Mouse (Mus musculus): Measurements from ENCODE around the gene Grhl3. TPM values are rescaled to one million over a fixed set of nuclear protein-coding genes. Genes with fewer than 3 reads are reported as not detected.

Gene Grhl3
- total RNA-seq, 1 experiment from 2014 or later, result not detected

DNA sequence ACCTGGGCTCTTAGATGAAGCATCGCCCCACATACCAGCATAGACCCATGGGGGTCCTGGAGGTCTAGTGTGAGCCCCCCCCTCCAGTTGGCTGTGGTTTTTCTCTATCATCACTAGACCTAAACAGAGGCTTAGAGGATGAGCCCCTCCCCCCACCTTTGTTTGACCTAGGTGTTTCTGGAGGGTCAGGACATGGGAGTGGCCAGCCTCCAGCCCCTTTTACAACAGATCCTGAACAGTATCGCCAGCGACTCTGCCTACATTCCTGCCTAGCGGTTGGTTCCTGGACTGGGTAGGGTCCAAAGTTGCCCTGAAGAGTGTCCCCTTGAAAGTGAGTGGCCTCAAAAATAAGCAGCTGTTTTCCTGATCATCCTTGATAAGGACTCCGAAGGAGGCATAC is 5.1 kb upstream of the Grhl3 start:
- ATAC-seq (replicated peaks; ENCODE audit: low read depth, poor library complexity, severe bottlenecking), result no peak

DNA sequence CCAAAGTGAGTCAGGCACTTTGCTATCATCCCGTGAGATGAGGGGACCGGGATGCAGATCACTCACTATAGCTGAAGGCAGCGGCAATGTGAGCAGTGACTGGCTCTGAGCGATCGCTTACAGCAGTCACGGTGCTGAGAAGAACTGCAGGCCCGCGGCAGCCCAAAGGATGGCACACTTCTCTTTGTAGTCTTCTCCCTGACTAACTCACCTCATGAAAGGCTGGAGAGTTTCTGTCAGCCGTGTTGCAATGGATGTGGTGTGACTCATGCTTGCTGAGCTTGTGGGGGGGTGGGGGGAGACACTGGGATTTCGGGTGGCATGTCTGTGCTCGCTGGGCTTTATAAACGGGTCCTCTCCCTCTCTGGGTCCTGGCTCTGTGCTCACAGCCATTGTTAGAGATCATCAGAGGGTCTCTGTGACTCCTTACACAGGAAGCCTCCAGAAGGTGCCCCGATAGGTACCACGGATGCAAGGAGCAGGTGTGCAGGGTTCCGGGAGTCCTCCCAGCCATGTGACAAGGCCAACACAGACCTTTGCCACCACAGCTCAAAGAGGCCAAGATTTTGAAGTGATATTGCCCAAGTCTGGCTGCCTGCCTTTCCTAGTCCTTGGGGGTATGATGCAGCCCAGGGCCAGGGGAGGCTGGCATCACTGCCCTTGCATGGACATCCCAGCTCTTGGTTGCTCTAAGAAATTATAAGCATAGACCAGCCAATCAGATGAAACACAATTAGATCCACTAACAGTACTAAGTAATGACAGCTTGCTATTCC is 2.1 kb upstream of the Grhl3 start:
- no peak for ATAC-seq (replicated peaks; ENCODE audit: low read depth, poor library complexity, severe bottlenecking)

DNA sequence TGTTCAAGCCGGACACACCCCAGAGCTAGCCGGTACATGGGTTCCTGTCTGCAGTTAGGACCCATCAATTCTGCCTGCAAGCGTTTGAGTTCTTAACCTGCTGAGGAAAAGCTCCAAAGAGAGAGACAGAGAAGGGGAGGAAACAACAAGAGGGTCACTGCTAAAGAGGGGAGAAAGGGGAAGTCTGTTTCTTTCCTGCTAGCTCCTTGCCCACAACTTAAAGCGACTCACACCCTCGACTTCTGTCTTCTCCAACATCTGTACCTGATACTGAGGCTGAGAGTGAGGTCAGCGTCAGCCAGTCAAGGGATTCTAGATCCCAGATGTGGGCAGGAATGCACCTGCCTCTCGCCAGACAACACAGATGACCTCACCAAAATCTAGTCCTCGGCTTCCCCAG is 1.2 kb downstream of the Grhl3 start:
- ATAC-seq (replicated peaks; ENCODE audit: low read depth, poor library complexity, severe bottlenecking), result peak; percentile 34

DNA sequence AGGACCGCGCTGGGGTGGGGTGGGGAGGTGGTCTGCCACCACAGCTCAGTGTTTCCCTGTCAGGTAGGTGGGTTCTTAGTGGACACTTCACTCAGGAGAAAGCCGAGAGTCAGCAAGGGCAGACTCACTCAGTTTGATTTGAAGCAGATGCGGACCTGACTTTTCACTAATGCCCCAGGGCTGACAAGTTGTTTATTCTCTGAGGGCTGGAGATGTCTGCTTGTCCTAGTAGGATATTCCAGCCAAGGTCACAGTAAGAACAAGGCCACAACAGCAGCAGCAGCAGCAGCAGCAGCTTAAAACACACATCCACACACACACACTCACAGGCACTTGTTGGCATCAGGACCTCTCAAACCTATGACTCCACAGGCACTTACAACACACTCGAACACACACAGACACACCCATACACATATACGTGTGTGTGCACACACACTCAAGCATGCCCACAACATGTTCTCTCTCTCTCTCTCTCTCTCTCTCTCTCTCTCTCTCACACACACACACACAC is 2.3 kb downstream of the Grhl3 start:
- no peak for ATAC-seq (replicated peaks; ENCODE audit: low read depth, poor library complexity, severe bottlenecking)

DNA sequence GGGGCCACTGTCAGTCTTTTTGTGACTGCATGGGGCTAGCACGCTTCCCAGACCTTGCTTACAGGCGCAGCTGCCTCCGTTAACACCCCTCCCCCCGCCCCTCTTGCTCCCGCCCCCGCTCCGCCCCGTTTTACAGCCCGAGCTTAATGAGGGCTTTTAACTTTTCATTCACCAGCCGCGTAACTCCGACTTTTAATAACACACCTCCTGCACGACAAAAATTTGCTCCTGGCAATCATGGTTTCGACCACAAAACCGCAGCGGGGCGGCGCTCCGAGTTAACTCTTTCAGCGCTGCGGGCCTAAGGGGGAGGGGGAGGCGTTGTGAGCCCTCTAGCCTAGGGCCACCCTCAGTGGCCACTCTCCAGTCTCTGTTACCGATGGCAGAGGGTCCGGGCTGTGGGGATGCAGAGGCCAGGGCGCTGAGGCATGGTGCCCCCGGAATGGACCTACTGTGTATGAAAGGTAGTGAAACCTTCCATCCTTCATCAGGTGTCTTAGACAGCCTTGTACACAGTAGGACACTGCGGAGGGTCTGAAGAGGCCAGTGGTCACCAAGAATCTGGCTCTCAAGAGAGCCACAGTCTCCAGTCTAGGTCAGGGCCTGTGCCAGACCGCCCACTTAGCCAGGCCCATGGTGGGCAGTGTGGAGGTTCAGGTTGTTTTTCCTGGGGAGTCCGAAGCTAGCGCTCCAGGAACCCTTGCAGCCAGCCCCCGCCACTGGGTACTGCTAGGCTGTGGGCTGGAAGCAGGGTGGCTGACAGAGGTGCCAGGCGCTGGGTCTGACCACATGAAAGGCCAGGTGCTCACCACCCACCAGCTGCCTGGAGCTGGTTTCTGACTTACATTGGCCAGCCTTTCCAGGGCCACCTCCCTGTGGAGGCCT is 3.0 kb downstream of the Grhl3 start:
- peak; percentile 20 for ATAC-seq (replicated peaks; ENCODE audit: low read depth, poor library complexity, severe bottlenecking)

DNA sequence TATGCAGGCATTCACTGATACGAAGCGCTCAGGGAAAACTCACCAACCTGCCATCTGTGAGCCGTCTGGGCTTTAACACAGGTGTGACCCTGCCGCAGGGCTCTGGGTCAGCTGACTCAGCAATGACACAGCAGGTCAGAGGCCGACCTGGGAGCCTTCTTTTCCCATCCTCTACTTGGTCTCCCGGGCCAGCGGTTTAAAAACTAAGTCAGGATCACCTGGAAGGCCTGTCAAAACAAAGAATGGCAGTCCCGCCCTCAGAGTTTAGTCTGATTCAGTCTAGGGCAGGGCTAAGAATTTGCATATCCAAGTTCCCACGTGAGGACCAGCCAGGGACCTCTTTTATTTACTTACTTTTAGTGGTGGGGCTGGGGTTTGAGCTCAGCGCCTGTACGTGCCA is 4.2 kb downstream of the Grhl3 start:
- ATAC-seq (replicated peaks; ENCODE audit: low read depth, poor library complexity, severe bottlenecking), result no peak

DNA sequence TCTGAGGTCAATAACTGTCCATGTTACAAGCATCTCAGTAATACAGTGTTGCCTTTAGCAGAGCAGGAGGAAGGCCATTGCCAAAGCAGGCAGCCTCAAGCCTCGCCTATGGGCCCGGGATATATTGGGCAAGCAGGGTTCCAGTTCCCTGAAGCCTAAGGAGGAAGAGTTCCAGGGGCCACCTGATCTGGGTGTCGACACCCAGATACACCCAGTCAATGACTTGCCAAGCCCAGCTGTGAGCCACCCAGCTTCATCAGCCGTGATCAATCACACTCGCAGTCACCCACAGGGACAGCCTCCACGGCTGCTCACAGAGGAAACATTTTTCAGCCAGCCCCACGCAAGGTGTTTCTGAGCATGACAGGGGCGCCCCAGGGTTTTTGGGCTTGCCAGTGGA is 5.9 kb downstream of the Grhl3 start:
- no peak for ATAC-seq (replicated peaks; ENCODE audit: low read depth, poor library complexity, severe bottlenecking)

DNA sequence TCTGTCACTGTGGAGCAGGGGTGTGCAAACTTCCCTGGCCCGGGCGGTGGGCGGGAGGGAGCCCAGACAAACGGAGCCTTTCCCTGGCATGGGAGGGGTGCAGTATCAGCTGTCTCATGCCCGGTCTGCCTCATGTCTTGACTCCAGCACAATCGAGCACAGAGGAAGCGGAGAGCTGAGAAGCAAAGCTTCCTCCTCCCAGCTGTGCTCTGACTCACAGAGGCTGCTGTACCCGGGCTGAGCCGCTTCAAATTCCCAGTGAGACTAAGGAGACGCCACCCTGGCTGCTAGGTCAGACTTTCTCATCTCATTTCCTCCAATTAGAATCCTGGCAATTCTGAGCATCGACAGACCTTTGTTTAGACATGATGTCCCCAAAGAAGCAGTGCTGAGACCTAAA is 6.4 kb downstream of the Grhl3 start:
- ATAC-seq (replicated peaks; ENCODE audit: low read depth, poor library complexity, severe bottlenecking), result no peak

DNA sequence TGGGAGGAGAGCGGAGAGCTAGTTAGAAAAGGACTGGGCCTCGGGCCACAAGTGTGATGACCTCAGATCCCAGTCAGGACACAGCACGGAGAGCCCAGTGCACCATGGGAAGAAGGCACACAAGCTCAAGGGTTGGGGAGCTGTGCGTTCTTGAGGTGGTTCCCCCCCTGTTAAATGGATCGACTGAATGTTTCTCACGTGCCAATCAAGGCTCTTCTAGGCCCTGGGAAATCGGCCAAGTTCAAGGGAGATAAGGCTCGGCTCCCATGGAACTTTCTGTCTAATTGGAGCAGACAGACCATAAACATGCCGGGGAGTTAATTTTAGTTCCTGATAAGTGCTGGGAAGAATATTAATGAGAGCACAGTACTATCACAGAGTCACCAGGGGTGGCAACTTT is 8.0 kb downstream of the Grhl3 start:
- ATAC-seq (replicated peaks; ENCODE audit: low read depth, poor library complexity, severe bottlenecking), result no peak; the same call in 1 of the 2 replicates

DNA sequence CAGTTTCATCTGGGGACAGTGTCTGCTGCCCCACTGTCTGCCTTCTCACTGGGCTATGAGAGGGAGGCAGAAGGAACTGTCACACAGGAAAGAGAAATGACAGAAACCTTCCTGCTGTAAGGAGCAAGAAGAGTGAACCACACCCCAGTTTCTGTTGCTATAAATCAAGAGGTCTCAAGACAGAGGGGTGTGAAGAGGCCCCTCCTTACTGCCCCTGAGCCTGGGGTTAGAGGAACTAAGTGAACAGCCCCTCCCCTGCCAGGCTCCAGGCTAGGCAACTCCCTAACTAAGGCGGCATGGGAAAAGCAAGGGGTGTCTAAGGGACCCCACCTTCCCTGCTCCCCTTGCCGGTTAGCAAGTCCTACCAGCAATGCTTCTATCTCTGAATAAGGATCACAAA is 9.6 kb downstream of the Grhl3 start:
- ATAC-seq (replicated peaks; ENCODE audit: low read depth, poor library complexity, severe bottlenecking), result peak; percentile 71

DNA sequence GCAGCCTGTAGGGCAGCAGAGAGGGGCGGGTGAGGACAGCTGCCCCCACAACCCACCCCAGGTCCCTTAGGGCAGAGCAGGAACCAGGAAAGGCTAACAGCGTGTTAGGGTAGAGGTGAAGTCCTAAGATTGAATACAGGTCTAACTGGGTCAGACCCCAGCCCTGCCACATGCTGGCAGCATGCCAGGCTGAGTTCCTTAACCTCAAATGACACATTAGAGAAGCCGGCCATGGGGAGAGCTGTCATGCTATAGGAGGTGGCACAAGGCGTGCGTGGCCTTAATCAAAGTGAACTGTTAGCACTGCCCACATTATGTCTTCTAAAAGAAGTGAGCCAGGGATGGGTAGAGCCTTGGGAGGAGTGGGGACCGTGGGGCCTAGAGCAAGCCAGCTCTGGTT is 24.1 kb downstream of the Grhl3 start:
- ATAC-seq (replicated peaks; ENCODE audit: low read depth, poor library complexity, severe bottlenecking), result no peak

DNA sequence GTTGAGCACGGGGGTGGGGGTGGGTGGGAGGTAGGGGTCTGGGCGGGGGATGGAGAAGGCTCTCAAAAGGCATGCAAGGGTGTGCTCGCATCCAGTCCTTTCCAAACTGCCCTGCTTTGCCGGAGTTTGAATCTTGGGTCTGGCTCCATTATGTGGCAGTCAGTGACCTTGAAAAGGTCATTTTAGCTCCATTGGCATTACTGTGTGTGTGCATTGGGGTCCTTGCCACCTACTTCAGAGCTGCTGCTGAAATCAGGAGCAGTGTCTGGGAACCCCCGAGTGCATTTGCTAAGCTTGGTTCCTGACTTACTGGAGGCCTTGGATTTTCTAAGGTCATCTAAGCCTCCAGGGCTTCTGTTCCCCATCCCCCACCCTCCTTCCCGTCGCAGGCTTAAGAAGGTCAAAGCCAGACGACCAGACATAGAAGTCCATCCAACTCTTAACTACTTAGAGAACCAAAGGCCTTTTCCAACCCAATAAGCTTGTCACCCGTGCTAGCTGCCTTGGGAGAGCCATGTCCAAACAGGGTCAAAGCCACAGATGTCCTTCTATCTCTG is 24.8 kb downstream of the Grhl3 start:
- ATAC-seq (replicated peaks; ENCODE audit: low read depth, poor library complexity, severe bottlenecking), result no peak

DNA sequence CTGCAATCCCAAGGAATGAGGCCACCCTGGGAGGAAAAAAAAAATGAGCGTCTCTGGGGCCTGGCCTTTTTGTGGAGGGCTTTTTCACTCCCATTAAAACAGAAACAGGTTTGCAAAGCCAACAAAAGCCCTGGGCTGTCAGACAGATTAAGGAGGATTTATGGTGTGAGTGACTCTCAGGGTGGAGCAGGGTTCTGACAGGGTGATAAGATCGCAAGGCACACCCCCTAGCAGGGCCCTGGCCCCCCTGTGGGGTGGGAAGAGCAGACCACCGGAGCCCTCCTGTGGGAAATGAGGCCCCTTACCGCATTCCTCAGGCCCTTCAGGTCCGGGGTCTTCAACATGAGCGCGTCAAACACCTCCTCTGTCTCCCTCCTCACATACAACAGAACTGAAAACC is 25.3 kb downstream of the Grhl3 start:
- no peak for ATAC-seq (replicated peaks; ENCODE audit: low read depth, poor library complexity, severe bottlenecking)

DNA sequence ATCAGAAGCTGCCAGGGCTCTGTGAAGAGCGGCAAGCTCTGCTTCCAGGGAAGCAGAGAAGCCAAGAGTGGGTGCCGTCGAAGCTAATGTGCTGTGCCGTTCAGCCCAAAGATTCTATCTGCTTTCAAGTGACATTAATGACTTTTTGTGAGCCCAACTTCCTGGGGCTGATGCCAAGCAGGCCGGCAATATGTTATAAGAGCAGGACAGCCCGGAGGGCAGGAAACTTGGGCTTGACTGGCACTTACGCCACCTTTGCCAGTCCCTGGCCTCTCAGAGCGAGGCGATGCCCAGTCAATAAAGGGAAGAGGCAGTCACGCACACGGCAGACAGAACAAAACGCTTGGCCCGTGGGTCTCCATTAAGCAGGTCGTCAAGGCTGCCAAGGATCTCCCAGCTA is 25.9 kb downstream of the Grhl3 start:
- no peak; the same call in 1 of the 2 replicates for ATAC-seq (replicated peaks; ENCODE audit: low read depth, poor library complexity, severe bottlenecking)

DNA sequence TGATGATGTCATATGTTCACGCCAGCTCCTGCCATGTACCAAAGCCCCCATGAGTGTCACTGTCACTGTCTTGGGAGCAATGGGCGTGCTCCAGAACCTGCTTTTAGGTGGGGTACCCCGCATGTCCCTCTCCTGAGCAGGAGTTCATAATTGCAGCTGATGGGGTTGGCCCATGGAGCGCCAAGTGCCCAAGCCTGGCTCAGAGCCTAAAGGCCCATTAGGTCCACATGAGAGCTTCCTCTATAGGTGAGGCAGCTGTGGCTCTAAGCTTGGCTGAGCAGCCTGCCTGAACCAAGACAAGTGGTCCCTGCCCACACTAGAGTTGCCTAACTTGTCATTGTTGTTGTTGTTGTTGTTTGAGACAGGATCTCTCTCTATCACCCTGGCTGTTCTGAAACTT is 26.6 kb downstream of the Grhl3 start:
- no peak for ATAC-seq (replicated peaks; ENCODE audit: low read depth, poor library complexity, severe bottlenecking)

DNA sequence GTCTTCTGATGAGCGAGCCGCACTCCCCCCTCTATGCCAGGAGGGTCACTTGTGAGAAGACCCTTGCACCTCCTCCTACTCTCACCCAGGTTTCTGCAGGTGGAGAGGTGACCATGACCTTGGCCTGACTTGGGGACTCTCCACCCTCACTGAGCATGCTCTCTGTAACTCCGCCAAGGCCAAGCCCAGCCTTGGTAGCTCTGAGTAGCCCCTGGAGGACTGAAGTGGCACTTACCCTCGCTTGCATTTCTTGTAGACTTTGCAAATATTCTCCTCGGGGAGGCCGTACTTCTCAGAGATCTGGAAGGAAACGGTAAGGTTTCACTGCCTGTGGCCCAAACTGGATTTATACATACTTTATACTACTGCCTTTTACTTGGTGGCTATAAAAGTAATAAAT is 27.4 kb downstream of the Grhl3 start:
- ATAC-seq (replicated peaks; ENCODE audit: low read depth, poor library complexity, severe bottlenecking), result no peak

DNA sequence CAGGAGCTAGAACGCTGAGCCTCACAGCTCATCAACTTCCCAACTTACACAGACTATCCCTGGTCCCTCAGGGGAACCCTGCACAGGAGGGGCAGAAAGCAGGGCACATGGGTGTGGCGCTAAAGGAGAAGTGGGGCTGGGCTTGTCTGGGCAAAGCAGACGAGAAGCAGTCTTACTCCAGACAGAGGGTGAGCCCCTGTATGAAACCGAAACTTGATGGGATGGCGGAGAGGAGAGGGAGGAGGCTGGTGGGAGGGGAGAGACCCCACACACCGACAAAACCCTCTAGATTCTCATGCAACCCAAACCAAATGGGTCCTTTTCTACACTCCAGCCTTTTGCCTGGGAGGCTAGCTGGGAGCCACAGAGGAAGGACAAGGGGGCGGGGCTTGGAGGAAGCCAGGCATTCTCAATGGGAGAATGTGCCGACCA is 28.3 kb downstream of the Grhl3 start:
- ATAC-seq (replicated peaks; ENCODE audit: low read depth, poor library complexity, severe bottlenecking), result peak; percentile 90

DNA sequence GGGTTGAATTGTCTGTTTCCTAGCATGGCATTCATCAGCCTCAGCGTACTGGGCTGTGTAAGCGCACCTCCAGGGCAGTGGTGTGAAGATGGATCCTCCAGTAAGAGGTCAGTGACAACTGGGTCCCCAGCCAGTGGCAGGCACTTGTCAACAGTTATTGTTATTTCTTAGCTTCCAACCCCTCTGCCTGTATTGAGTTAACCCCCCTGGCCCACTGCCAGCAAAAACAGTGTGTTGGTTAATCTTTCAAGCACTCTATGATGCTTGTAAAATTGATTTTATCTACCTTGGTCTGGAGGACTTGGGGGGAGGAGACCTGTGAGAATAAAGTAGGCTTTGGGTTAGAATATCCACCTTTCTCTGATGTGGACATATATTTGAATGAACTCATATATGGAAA is 29.1 kb downstream of the Grhl3 start:
- no peak for ATAC-seq (replicated peaks; ENCODE audit: low read depth, poor library complexity, severe bottlenecking)

DNA sequence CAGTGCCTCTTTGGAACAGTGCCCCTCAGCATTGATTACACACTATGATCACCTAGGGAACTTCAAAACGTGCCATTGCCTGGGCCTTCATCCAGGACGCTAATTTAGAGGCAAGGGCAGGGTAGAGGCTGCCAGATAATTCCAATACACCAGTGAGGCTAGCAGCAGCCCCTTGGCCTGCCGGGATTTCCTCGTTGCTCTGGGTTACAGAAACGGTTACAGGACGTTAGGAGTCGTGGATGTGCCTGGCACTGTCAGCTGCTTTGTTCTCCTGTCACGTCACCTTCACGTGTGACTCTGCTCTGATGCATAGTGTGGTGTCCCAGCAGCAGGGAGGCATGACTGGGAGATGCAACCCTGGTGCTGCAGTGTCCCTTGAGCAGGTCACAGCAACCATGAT is 33.4 kb downstream of the Grhl3 start:
- no peak for ATAC-seq (replicated peaks; ENCODE audit: low read depth, poor library complexity, severe bottlenecking)

DNA sequence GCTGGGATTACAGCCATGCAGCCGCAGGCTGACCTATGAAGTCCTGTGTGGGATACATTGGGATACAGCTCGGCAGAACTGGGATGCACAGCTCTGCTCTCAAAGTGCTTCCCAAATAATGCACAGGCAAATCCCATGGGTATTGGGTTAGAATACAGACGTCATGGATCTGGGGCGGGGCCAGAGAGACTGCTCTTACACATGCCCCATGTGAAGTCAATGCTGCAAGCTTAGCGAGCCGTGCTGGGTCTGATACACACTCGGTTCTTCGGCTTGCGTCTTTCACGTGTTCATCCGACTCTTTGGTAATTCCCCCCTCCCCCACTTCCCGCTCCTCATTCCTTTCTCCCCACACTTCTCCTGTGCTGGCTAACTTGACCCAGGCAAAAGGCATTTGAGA is 34.4 kb downstream of the Grhl3 start:
- no peak for ATAC-seq (replicated peaks; ENCODE audit: low read depth, poor library complexity, severe bottlenecking)

DNA sequence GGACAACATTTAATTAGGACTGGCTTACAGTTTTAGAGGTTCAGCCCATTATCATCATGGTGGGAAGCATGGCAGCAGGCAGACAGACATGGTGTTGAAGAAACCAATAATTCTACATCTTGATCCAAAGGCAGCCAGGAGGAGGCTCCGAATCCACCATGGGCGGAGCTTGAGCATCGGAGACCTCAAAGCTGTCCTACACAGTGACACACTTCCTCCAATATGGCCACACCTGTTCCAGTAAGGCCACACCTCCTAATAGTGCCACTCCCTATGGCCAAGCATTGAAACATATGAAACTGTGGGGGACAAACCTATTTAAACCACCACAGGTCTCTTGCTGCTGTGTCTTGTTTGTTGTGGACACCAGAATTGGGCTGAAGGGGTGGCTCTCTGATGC is 38.4 kb downstream of the Grhl3 start:
- no peak for ATAC-seq (replicated peaks; ENCODE audit: low read depth, poor library complexity, severe bottlenecking)

All from common myeloid progenitor, adult 5-6 weeks (primary cell).